Mouse (Mus musculus): ENCODE measurements at regions not wholly inside any gene's neighbourhood (a gene's known extent, or its start where the extent isn't known, plus 50 kb on each side); places are given as distances from the start of the nearest gene placed in this dataset.

DNA sequence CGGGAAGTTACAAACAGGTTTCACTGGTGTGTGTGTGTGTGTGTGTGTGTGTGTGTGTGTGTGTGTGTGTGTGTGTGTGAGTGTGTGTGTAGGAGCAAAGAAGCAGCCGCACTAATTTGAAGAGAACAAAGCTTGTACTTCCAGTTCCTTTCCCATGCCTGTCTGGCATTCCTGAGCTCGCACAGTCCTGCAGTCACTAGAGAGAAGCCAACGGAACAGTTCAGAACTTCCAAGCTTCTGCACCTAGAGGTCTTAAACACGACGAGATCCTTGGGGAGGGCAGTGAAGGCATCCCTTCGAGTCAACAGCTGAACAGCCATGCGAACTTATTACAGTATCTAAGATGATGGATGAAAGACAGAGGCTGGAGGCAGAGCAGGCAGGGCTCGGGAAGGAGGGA lies 157.4 kb downstream of the Nrip1 start:
- 69% methylated on average over 8 of the region's 9 CpGs for WGBS
- no peak overlapping the region for H3K27ac ChIP-seq (replicated peaks)
- no peaks in the 10 kb centered on the region for H3K27me3 ChIP-seq
- no peak overlapping the region for H3K4me2 ChIP-seq (replicated peaks)
- no peak overlapping the region for H3K9ac ChIP-seq (replicated peaks)
- H3K4me3 ChIP-seq = no peak overlapping the region
- H3K36me3 ChIP-seq = no peaks in the 10 kb centered on the region
- no peak for ATAC-seq (ENCODE audit: low FRiP score, low read depth)
- H3K4me1 ChIP-seq = no peaks in the 10 kb centered on the region
- no peaks in the 10 kb centered on the region for H3K9me3 ChIP-seq

DNA sequence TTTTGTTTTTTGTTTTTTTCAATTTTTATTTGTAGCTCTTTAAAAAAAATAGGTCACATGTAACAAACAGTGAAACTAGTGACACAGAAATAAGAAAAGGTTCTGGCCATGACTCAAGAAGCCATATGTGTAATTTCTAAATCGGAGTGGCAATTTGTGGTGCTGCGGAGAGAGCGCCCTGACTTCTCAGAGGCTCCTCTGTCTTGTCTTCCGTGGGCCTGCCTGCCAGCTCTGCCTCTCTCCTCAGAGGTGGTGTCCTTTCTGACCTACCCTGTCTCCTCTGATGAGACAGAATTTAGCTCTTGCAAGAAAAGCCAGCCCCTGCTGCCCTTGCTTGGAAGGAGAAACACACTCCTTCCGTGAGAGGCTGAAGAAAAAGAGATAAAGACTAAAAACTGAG lies 158.1 kb downstream of the Nrip1 start:
- ATAC-seq (ENCODE audit: low FRiP score, low read depth) = no peak
- Histone ChIP-seq H3K4me1 (no peaks in the 10 kb centered on the region), H3K27me3 (no peaks in the 10 kb centered on the region), H3K27ac (replicated peaks) (no peak overlapping the region), H3K4me2 (replicated peaks) (no peak overlapping the region), H3K9ac (replicated peaks) (no peak overlapping the region), H3K9me3 (no peaks in the 10 kb centered on the region), H3K4me3 (no peak overlapping the region), H3K36me3 (no peaks in the 10 kb centered on the region)
- WGBS = 78% methylated on average over 5 of the region's 5 CpGs

DNA sequence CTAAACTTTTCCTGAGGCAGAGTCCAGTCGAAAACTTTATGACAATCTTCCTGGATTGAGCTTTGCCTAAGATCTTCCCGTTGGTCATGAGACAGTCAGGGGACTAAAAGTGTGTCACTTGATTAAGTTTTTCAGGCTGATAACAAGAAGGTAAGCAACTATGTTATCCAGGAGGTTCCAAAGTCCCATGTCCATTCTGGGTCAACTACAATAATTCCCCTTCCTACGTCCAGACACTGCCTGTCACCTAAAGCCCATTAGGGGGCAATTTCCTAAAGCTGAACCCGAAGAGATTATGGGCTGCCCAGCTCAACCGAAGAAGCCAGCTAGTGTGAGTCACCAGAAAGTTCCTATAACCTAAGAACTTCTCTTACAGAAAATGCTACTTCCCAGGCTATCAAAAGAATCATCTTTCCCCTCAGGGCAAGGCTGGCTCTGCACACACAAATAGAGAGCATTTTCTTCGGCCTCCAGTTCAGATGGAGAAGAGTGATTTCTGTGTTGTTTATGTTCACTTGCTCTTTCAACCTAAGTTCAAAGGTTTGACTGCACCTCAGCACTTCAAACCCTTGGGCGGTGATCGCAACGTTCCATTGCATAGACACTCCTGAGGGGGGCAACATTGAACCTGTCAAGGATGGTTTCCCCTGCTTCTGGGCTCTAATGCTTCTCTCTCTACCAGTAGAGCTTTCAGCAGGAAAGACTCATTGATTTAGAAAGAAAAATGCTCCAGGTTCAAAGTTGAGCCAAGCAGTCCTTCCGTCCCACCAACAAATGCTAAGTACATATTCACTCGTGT lies 171.7 kb downstream of the Nrip1 start:
- Histone ChIP-seq H3K4me3 (no peak overlapping the region), H3K9ac (replicated peaks) (no peak overlapping the region), H3K36me3 (no peaks in the 10 kb centered on the region), H3K4me1 (no peaks in the 10 kb centered on the region), H3K27ac (replicated peaks) (no peak overlapping the region), H3K9me3 (no peaks in the 10 kb centered on the region), H3K4me2 (replicated peaks) (no peak overlapping the region), H3K27me3 (no peaks in the 10 kb centered on the region)
- no peak for ATAC-seq (ENCODE audit: low FRiP score, low read depth)
- WGBS = 64% methylated on average over 11 of the region's 11 CpGs

DNA sequence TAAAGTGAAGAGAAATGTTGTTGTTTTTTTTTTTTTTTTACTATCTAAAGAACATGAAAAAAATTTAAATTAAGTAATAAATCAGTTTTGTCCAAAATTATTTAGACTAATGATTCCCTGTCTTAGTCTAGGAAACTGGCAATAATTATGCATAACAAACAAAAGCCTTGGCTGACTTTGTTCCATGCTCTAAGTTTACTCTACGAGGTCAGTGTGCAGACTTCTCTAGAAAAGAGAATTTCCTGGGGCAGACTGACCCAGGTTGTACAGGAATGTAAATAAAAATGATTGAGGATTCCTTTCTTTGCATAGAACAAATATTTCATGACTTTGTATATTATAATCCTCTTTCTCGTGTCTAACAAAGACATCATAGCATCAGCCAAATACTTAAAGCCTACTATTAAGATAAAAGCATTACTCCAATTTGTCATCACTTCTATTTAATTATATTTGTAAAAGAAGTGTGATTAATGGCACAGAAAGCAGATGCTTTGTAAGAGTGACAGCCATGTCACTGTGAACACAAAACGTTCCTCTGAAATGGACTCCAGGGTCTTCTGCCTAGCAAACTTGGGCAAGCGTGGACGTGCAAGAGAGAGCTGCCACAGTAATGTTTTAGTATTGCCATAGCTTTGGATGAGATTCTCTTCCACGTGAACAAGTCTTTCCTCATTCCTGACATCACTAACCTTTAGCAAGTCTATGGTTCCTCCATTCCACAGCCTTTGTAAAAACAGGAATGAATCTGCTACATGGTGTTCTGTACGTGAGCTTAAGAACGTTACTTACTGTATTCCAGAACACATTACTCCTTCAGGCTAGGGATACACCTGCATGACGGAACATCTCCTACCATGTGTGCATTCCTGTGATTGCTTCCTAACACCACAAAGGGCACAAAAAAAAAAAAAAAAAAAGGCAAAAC lies 172.6 kb downstream of the Nrip1 start:
- no peak overlapping the region for H3K27ac ChIP-seq (replicated peaks)
- H3K4me1 ChIP-seq = no peaks in the 10 kb centered on the region
- no peak overlapping the region for H3K4me2 ChIP-seq (replicated peaks)
- H3K36me3 ChIP-seq = no peaks in the 10 kb centered on the region
- no peak overlapping the region for H3K9ac ChIP-seq (replicated peaks)
- no peaks in the 10 kb centered on the region for H3K9me3 ChIP-seq
- no peaks in the 10 kb centered on the region for H3K27me3 ChIP-seq
- no peak for ATAC-seq (ENCODE audit: low FRiP score, low read depth)
- WGBS = 80% methylated on average over 9 of the region's 9 CpGs
- H3K4me3 ChIP-seq = no peak overlapping the region

DNA sequence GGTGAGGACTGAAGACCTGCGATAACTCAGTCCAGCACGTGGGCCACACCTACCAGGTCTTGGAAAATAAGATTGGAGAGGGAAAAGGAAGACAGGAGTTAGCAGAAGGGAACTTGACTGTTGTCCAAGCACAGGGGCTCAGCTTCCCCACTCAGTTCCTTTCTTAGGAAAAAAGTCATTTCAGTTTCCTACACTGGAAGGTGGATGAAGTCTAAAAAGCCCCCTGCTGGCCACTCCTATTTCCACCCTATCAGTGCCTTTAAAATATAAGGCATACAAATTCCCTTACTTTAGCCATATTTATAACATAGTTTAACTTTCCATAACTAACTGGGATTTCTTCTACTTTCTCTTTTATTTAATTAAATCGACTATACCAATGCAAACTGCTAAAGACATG lies 173.4 kb downstream of the Nrip1 start:
- no peaks in the 10 kb centered on the region for H3K9me3 ChIP-seq
- H3K9ac ChIP-seq (replicated peaks) = no peak overlapping the region
- H3K4me3 ChIP-seq = no peak overlapping the region
- H3K27me3 ChIP-seq = no peaks in the 10 kb centered on the region
- no peaks in the 10 kb centered on the region for H3K36me3 ChIP-seq
- H3K4me1 ChIP-seq = no peaks in the 10 kb centered on the region
- H3K4me2 ChIP-seq (replicated peaks) = no peak overlapping the region
- no peak overlapping the region for H3K27ac ChIP-seq (replicated peaks)
- WGBS = 73% methylated on average over 3 of the region's 3 CpGs
- ATAC-seq (ENCODE audit: low FRiP score, low read depth) = no peak

DNA sequence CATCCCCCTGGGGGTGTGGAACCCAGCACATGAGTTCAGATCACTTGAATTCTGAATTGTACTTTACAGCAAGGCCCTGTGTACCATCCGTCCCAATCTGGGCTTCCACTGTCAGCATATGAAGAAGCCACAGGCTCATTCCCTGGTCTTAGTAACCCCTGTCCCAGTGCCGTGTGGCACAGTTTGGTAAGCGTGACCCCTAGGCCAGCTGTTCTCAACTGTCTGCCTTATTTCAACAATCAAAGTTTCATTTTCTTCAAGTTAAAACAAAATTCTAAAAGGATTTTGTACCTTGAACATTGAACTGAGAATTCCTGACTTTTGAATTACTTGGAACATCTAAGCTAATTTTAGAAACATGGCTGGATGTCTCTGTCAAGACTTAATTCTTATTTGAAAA lies 174.6 kb downstream of the Nrip1 start:
- 85% methylated on average over 3 of the region's 3 CpGs for WGBS

DNA sequence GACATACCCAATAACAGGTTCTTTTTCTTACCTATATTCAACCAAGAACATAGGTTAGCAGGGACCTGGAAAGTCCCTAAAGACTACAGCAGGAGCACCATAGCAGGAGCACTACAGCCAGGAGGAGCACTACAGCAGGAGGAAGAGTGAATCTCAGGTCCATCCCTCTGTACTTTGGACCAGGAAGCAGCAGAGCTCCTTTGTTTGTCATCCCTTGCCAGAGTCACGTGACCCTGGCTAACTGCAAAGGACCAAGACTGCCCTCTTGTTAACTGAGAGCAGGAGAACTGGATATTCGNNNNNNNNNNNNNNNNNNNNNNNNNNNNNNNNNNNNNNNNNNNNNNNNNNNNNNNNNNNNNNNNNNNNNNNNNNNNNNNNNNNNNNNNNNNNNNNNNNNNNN lies 172.2 kb upstream of the Samsn1 start:
- Histone ChIP-seq H3K4me3 (no peak overlapping the region), H3K36me3 (no peaks in the 10 kb centered on the region), H3K27me3 (no peaks in the 10 kb centered on the region), H3K4me2 (replicated peaks) (no peak overlapping the region), H3K9ac (replicated peaks) (no peak overlapping the region), H3K27ac (replicated peaks) (no peak overlapping the region), H3K4me1 (no peaks in the 10 kb centered on the region), H3K9me3 (no peaks in the 10 kb centered on the region)
- ATAC-seq (ENCODE audit: low FRiP score, low read depth) = no peak
- WGBS = 76% methylated on average over 2 of the region's 2 CpGs

More for the DNA sequence above, 174.6 kb downstream of the Nrip1 start:
- ATAC-seq (ENCODE audit: low FRiP score, low read depth) = no peak
- Histone ChIP-seq H3K9ac (replicated peaks) (no peak overlapping the region), H3K9me3 (no peaks in the 10 kb centered on the region), H3K4me3 (no peak overlapping the region), H3K27me3 (no peaks in the 10 kb centered on the region), H3K4me2 (replicated peaks) (no peak overlapping the region), H3K27ac (replicated peaks) (no peak overlapping the region), H3K4me1 (no peaks in the 10 kb centered on the region), H3K36me3 (no peaks in the 10 kb centered on the region)

DNA sequence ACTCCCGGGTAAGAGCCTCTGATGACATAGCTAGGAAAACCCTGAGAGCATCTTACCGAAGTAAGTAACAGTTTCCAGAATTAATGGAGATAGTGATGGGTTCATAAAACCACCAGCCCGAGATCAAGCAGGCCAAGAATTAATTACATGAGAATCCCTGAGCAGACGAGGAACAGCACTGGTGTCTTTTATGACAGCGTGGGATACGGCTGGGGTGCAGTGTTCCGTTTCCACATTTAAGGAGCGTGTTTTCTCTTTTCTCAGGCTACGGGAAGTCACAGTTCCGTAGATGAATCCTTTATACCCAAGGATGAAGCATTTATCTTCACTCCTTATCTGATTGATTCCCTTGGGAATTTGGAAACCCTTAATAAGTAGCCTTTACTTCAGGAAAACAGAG lies 169.1 kb upstream of the Samsn1 start:
- WGBS = 90% methylated on average over 10 of the region's 10 CpGs
- H3K4me3 ChIP-seq = no peak overlapping the region
- no peaks in the 10 kb centered on the region for H3K36me3 ChIP-seq
- no peaks in the 10 kb centered on the region for H3K4me1 ChIP-seq
- no peak for ATAC-seq (ENCODE audit: low FRiP score, low read depth)
- H3K9ac ChIP-seq (replicated peaks) = no peak overlapping the region
- no peaks in the 10 kb centered on the region for H3K9me3 ChIP-seq
- no peaks in the 10 kb centered on the region for H3K27me3 ChIP-seq
- H3K27ac ChIP-seq (replicated peaks) = no peak overlapping the region
- no peak overlapping the region for H3K4me2 ChIP-seq (replicated peaks)

DNA sequence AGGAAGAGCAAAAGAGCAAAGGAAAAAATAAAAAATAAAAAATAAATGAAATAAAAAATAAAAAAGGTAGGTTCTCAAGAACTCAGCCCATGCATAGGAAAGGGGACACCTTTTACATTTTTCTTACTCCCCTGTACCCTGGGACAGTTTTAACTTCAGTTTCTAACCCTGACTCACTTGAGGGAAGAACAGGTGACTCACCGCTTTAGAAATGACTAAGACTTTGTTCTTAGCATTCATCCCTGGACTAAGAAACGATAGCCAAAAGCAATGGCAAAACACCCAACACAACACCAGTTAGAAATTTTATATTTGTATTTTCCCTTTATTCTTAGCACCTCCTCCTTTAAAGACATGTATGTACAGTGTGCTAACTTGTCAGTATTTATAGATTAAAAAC lies 161.5 kb upstream of the Samsn1 start:
- WGBS = 82% methylated on average over 2 of the region's 2 CpGs
- Histone ChIP-seq H3K9ac (replicated peaks) (no peak overlapping the region), H3K4me3 (no peak overlapping the region), H3K4me1 (0 out of 2 replicates have a peak, but pooled peaks cover 2% of the 10 kb centered on the region), H3K4me2 (replicated peaks) (no peak overlapping the region), H3K27ac (replicated peaks) (no peak overlapping the region), H3K36me3 (no peaks in the 10 kb centered on the region), H3K9me3 (no peaks in the 10 kb centered on the region), H3K27me3 (no peaks in the 10 kb centered on the region)
- ATAC-seq (ENCODE audit: low FRiP score, low read depth) = no peak

DNA sequence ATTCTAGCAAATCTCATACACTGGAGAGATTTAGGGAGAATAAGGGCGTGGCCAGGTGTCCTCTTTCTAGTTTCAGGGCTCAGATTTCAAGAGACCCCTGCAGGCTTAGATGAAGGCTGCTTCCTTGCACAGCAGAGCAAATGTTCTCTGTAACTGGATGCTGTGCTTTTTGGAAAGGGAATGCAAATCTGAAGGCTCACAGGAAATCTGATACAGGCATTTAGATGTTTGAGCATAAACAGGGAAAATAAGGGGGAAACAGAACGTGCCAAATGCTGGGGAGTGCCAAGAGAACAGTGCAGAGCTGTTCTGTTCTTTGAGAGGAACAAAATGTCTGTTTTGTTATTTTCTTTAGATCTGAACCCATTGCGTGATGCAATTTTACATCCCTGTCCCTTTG lies 161.0 kb upstream of the Samsn1 start:
- Histone ChIP-seq H3K27ac (replicated peaks) (no peak overlapping the region), H3K4me3 (no peak overlapping the region)

DNA sequence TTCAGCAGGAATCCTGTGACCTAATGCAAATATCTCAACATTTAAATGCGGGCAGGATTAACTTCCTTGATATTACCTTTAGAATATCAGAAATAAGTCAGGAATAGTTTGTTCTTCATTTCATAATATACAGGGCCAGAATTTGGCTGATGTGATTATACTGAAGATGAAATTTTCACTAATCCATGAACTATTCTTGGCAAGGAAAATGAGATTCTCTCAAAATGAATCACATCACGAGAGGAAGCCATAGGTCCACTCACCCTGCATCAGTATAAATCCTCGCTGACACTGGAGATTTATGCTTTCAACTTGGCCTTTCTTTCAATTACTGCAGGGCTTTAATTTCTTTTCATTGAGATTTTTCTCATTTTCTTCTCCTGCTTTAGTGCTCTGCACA lies 159.5 kb upstream of the Samsn1 start:
- 86% methylated on average over 3 of the region's 3 CpGs for WGBS
- H3K4me3 ChIP-seq = no peak overlapping the region
- no peak for ATAC-seq (ENCODE audit: low FRiP score, low read depth)
- no peaks in the 10 kb centered on the region for H3K27me3 ChIP-seq
- H3K9me3 ChIP-seq = no peaks in the 10 kb centered on the region
- 0 out of 2 replicates have a peak, but pooled peaks cover 2% of the 10 kb centered on the region for H3K4me1 ChIP-seq
- H3K27ac ChIP-seq (replicated peaks) = no peak overlapping the region
- no peak overlapping the region for H3K4me2 ChIP-seq (replicated peaks)
- H3K9ac ChIP-seq (replicated peaks) = no peak overlapping the region
- H3K36me3 ChIP-seq = no peaks in the 10 kb centered on the region

More for the DNA sequence above, 161.0 kb upstream of the Samsn1 start:
- Histone ChIP-seq H3K4me2 (replicated peaks) (no peak overlapping the region), H3K9ac (replicated peaks) (no peak overlapping the region), H3K9me3 (no peaks in the 10 kb centered on the region), H3K4me1 (0 out of 2 replicates have a peak, but pooled peaks cover 2% of the 10 kb centered on the region), H3K36me3 (no peaks in the 10 kb centered on the region), H3K27me3 (no peaks in the 10 kb centered on the region)
- no peak for ATAC-seq (ENCODE audit: low FRiP score, low read depth)
- WGBS = 31% methylated on average over 3 of the region's 3 CpGs

DNA sequence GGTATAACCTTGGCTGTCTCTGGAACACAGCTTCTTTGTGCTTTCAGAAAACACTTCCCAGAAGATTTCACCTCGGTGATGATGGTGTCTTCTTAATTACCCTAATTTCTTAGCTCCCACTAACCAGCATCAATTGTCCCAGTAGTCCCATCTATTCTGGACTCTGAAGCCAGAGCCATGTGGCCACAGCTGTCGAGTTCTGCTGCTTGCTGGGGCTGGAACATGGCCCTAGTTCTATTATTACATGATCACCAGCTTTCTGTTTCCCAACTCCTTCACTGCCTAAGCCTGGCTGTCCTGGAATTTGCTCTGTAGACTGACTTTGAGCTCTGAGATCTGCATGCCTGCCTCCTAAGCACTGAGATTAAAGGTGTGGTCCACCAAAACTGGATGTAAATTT lies 145.6 kb upstream of the Samsn1 start:
- H3K36me3 ChIP-seq = no peaks in the 10 kb centered on the region
- WGBS = 67% methylated on average over 2 of the region's 2 CpGs
- H3K4me3 ChIP-seq = no peak overlapping the region
- H3K27ac ChIP-seq (replicated peaks) = no peak overlapping the region
- H3K9ac ChIP-seq (replicated peaks) = no peak overlapping the region
- no peaks in the 10 kb centered on the region for H3K27me3 ChIP-seq
- H3K9me3 ChIP-seq = no peaks in the 10 kb centered on the region
- no peak for ATAC-seq (ENCODE audit: low FRiP score, low read depth)
- no peak overlapping the region for H3K4me2 ChIP-seq (replicated peaks)
- no peaks in the 10 kb centered on the region for H3K4me1 ChIP-seq
